Mouse (Mus musculus): ENCODE data around the gene Ssc4d.

Gene Ssc4d

GRCm38 (mm10) chr5:135940587-135940986 is 33.7 kb downstream of the Ssc4d start:
- 67% methylated on average over 5 of the region's 5 CpGs for WGBS

- 78% methylated on average over 6 of the region's 6 CpGs for WGBS
Observed at GRCm38 (mm10) chr5:135935641-135936190, 38.6 kb downstream of the Ssc4d start.

DNA sequence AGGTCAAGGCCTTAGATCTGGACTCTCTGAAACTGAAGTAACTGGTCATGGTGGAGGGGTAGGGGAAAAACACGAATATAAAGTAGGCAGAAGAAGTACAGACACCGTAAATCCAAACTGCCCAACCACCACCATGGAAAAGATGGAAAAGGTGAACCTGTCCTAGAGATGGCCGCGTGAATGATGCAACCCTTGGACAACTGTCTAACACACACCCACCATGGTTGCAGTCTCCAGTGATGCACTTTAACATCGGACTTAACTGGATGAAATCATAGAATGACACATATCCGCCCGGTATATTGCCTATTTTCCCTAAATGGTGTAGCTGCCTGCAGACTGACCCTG is 39.2 kb downstream of the Ssc4d start:
- 36% methylated on average over 7 of the region's 7 CpGs for WGBS

GRCm38 (mm10) chr5:135934481-135935175 is 39.7 kb downstream of the Ssc4d start, which contains the start of gene Ywhag:
Ywhag (minus strand) TSS chr5:135934616.
- under 1% methylated on average over 48 of the region's 48 CpGs for WGBS

DNA sequence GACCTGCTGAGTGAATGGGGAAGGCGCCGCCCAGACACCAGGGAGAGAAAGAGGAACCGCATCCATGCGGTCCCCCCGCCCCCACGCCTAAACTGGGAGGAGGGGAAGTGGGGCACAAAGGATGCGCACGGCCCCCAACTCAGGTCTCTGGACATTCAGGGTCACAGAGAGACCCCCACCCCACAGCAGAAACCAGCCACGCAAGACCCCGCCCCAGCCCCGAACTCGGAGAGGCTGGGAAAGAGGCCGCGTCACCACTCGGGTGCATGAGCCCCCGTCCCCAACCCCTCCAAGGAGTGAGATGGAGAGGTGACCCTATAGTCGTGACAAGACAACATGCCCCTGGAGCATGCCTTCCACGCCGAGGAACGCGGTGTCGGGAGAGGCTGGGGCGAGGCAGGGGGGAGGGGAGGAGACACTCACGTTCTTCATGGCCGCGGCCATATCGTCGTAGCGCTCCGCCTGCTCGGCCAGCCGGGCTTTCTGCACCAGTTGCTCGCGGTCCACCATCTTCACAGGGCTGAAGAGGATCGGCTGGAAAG is 40.4 kb downstream of the Ssc4d start:
- under 1% methylated on average over 35 of the region's 35 CpGs for WGBS

DNA sequence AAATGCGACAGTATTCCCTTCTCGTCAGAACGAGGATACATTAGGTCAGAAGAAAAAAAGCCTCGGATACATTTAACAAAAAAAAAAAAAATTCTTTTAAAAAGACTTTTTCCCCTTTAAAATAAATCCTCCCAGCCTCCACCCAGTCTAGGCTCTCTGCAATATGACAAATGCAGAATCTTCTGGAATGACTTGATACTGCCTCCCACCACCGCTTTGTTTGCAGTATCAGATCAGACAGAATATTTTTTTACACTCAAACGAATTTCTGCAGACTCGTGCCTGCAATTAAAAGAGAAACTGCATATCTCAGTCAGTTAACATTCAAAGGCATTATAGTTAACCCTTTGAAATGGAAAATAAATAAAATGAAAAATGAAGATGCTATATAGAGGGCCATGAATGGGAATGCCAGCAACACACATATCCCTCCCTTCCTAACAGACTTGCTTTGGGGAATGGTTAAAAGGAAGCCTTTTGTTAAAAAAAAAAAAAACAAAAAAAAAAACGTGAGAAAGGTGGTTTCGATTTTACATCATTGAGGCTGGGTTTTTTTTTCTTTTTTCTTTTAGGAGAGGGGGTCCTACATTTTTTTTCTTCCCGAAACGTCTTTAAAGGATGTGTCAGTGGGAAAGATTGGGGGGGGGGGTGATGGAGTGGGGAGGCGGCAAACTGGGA is 41.0 kb downstream of the Ssc4d start:
- WGBS, result 4% methylated on average over 12 of the region's 12 CpGs

DNA sequence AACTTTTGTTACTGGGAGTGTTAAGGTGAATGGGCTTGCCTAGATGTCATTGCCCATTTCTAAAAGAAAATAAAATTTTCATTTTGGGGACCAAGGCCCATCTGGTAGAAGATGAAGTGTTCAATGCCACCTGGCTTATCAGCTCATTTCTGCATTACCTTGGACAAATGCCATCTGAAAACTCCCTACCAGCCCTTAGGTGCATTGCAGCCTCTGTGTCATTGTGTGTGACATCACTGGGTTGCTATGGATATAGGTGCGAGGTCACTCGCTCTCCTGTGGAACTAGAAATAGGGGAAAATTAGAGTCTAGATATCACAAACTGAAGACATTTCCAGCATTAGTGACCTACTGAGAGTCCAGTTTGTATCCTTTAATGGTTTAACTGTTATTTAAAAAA is 42.0 kb downstream of the Ssc4d start:
- WGBS, result 32% methylated on average over 2 of the region's 2 CpGs

DNA sequence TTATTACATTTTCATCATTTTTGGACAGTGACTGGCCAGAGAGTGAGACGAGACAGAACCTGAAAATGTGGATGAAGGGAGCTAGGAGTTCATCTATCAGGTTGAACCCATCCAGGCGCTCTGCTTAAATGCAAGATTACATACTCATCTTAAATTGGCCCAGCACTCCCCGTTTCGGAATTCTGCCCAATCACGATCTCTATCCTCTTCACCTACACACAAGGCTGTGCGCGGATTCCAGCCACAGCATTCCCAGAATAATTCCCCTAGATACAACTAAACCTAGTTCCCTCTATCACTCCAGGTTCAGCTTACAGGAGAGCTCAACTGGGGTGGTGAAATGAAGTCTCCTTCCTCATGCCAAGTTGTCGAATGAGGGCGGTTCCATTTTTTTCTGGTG is 42.8 kb downstream of the Ssc4d start:
- 40% methylated on average over 9 of the region's 9 CpGs for WGBS

DNA sequence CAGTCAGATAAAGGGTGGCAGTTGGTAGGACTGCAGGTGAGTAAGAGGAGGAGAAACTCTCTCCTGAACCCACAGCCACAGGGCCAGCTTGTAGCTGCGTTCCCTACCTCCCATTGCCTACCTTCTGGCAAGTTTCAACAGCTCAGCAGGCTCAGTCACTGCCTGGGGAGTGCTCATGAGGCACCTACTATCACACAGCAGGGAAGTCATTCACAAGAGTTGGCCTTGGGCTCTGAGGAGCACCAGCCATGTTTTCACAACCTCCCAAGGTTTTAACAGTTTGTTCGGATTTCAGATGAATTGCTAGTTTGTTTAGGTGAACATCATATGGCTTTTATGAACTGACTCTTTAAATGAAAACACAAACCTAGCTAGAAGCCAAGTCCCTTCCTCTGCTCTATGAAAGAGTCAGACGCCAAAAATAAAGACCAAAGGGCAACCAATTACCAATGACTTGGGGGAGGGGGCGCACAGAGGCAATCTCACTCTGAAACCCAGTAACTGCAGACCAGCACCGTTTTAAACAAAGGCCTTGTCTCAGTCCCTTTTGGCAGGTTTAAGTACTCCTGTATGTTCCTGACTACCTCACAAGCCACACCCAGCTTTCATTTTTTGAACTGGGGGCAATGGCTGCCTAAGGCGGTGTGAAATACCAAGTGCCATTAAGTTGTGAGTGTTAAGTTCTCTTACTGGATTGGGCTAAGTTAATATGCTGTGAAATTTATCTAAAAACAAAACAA is 44.5 kb downstream of the Ssc4d start:
- 48% methylated on average over 6 of the region's 6 CpGs for WGBS

- WGBS, result 71% methylated on average over 7 of the region's 7 CpGs
Observed at GRCm38 (mm10) chr5:135923901-135924300, 50.4 kb downstream of the Ssc4d start.

DNA sequence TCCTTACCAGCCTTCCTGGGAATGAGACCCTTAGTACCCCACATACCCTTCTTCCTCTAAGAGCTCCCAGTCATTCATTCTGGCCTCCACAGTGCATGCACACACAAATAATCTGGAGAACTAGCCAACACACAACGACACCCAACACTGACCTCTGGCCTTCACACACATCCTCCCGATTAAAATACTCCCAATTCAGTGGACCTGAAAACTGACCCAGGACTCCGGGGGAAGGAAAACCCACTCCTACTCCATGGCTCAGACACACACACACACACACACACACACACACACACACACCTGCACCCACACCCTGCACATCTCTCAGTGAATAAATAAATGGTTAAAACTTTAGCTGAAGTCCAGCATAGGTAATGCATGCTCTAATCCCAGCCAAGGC is 54.4 kb downstream of the Ssc4d start:
- 74% methylated on average over 3 of the region's 3 CpGs for WGBS

- WGBS, result 92% methylated on average over 5 of the region's 5 CpGs
Observed at GRCm38 (mm10) chr5:135918593-135918992, 55.7 kb downstream of the Ssc4d start.

- WGBS, result 81% methylated on average over 5 of the region's 5 CpGs
Observed at GRCm38 (mm10) chr5:135918059-135918437, 56.3 kb downstream of the Ssc4d start.

DNA sequence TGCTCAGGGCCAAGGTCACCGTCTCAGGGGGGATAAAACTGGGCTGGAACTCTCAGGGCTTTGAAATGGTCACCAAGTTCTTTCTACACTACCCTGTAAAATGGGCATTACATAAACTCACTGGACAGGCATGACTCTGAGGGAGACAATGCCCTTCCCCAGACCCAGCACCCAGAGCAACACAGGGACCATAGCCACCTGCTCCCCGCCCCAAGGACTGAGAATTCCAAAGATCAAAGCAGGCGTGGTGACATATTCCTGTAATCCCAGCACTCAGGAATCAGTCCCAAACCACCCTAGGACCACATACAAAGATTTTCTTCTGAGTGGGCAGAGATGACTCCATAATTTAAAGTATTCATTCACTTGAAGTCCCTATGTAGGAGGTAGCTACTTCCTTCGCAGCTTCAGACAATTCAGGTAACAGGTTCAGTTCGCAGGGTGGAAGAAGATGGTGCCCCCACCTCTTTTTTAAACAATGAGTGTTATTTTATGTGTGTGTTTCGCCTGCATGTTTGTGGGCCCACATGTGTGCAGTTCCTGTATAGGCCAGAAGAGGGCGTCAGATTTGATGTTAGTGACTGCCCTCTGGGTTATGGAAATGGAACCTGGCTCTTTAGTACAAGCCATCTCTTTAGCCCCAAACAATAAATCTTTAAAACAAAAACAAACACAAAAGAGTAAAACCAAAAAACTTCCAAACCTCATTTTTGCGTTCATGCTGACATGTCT is 56.8 kb downstream of the Ssc4d start:
- WGBS, result 76% methylated on average over 8 of the region's 8 CpGs

GRCm38 (mm10) chr5:135916601-135917000 is 57.7 kb downstream of the Ssc4d start:
- WGBS, result 67% methylated on average over 3 of the region's 3 CpGs

DNA sequence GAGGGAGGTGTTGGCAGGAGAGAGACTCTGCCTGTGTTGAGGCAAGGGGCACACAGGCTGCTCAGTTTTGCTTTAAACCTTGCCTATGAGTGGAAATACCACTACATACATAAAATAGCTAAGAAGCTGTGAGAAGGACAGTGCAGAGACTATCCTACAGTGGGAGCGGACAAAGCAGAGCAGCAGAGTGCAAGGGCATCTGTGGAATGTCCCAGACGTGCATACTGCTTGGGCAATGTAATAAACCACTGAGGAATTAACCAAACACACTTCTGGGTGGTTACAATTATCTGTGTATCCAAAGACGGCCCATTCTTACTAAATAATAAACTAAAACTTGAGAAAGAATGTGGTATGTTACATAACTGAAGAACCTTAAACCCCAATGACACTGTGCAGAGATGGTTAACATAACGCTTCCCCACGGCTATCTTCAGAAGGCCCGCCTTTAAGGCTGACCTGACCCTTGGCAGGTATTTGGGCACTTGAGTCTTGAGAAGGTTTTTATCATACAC is 58.2 kb downstream of the Ssc4d start:
- WGBS, result 80% methylated on average over 6 of the region's 6 CpGs

DNA sequence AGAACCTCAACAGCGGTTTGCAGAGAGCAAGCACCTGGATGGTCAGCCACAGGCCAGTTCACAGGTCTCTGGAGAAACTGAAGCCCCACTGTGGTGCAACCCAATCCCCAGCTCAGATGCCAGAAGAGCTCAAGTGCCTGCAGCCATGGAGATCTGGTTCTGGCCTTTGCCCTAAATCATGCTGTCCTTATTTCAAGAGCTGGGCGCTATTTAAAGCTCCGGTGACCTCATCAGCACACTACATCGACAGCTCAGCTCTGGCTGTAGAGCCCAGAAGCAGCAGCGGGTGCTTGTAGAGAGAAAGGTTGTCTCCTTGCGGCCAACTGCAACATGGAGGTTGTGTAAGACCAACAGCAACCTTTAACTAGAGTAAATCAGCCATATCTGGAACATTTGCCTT is 60.2 kb downstream of the Ssc4d start:
- WGBS, result 57% methylated on average over 6 of the region's 6 CpGs

DNA sequence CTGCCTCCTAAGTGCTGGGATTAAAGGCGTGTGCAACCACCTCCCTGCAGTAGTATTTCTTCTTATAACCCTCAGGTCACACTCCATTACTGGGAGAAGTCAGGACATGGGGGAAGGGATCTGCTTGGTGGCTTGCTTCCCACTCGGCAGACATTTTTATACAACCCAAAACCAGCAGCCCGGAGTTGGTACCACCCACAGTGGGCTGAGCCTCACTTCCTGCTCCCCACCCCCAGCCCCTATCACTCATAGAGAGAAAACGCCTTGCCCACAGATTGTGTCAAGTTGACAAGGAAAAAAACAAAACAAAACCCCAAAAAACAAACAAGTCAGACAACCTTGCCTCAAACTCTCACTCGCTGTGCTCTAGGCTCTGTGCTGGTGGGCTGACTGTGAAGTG is 61.1 kb downstream of the Ssc4d start:
- 41% methylated on average over 5 of the region's 5 CpGs for WGBS

- 68% methylated on average over 11 of the region's 11 CpGs for WGBS
Observed at GRCm38 (mm10) chr5:135911633-135912220, 62.6 kb downstream of the Ssc4d start.

GRCm38 (mm10) chr5:135910813-135911212 is 63.5 kb downstream of the Ssc4d start:
- WGBS, result 73% methylated on average over 25 of the region's 25 CpGs

All from cerebral cortex, adult 2 months (tissue).